Mouse (Mus musculus) monocyte, adult 5-6 weeks (primary cell): ENCODE data around the gene Magi2. TPM values are rescaled to one million over a fixed set of nuclear protein-coding genes. Genes with fewer than 3 reads are reported as not detected.

Experiments used
- ATAC-seq: fragments of 153-309, 156-312 bp; replicated peaks from 2 replicates; pipeline ENCODE4 v1.8.0; 2017; ENCODE audit warnings: mild to moderate bottlenecking; ENCODE audit not compliant: low TSS enrichment, insufficient number of reproducible peaks, severe bottlenecking, poor library complexity, low FRiP score
- total RNA-seq: library from RNA; stranded (forward); fragments of 200-1000, 200-491, 200-594 nt; gene quantifications from 3 replicates; pipeline ENCODE4 v1.2.3, GENCODE M21; 2017

Gene Magi2
- total RNA-seq, 1 experiment from 2014 or later: 1.5 TPM

DNA sequence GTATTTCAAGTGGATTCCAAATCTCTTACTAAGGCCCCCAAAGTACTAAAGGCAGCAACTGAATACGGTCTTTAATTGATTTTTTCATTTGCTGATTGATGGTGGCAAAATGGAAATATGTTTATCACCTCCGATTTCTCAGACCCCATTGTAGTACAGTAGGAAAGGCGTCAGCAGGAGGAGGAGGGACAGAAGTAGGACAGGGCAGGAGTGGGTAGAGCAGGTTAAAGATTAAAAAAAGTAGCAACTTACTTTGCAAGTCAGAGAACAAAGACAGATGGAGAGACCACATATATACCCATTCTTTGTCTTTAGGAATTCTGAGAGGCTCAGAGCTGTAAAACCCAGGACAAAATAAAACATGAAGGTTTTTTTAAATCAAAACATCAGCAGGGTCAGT lies 1356.8 kb downstream of the Magi2 start:
- ATAC-seq: no peak

DNA sequence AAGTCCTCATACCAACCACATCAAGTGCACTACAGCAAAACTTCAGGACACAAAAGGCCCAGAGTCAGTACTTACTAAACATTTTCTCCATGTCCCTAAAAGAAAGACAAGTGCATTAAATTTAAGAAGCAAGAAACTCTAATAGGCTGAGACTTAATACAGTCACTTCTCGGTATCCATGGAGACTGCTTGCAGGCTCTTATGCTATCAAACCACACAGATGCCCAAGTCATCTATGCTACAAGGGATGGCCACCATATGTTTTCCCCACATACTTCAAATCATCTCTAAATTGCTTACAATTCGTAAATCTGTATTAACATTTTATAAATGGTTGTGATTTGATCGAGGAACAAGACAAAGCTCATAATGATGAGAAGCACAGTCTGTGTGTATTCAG lies 1357.9 kb downstream of the Magi2 start:
- ATAC-seq: no peak

GRCm38 (mm10) chr5:20589731-20590130 lies 1362.9 kb downstream of the Magi2 start:
- no peak for ATAC-seq

DNA sequence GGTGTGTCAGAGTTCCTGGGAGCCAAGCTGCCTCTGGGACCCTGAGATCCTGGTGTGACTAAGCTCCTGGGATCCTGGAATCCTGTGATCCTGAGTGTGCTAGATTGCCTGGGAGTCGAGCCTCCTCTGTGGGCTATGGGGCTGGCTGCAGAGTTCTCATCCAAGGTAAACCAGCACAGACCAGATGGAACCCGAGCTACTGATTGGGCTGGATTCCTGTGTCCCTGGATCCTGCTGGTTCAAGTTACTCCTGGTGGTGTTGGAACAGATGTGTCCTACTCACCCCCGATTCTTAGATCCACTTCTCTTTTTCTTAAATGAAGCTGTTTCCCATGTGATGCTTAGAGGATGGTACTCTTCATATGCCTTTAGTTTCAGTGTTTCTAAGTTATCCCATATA lies 1371.4 kb downstream of the Magi2 start:
- no peak for ATAC-seq

DNA sequence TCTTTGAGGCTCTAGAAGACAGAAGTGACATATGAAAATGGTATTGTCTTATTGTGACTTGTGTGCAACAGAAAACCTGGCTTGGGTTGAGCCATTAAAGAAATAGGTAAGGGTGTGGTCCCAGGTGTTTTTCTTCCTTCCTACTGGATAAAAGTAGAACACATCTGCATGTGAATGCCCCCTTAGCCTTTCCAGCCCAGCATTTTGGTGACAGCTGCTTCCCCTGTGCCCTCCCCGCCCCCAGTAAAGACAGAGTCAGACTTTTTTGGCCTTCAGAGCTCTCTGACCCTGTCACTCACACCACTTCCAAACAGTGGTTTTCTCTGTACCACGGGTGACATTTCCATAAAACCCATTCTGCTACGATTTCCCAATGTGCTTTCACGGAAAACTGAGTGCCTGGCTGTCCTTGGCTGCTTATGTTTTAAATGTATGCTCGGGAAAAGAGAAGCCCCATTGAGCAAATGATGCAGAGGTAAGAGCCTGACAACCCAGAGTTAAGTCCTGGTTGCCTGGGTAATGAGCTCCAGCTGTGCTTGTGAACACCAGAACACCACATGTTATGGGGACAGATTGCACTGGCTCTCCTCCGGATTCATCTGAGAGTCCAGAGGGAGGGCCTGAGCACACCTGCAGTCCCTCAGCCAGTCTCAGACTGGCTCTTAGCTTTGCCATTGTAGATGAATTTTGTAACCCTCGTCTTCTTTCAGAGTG lies 1377.1 kb downstream of the Magi2 start:
- no peak for ATAC-seq

- no peak for ATAC-seq
These were observed 1379.7 kb downstream of the Magi2 start for GRCm38 (mm10) chr5:20606497-20606896.

- no peak for ATAC-seq
These were observed 1380.7 kb downstream of the Magi2 start for GRCm38 (mm10) chr5:20607503-20607902.

DNA sequence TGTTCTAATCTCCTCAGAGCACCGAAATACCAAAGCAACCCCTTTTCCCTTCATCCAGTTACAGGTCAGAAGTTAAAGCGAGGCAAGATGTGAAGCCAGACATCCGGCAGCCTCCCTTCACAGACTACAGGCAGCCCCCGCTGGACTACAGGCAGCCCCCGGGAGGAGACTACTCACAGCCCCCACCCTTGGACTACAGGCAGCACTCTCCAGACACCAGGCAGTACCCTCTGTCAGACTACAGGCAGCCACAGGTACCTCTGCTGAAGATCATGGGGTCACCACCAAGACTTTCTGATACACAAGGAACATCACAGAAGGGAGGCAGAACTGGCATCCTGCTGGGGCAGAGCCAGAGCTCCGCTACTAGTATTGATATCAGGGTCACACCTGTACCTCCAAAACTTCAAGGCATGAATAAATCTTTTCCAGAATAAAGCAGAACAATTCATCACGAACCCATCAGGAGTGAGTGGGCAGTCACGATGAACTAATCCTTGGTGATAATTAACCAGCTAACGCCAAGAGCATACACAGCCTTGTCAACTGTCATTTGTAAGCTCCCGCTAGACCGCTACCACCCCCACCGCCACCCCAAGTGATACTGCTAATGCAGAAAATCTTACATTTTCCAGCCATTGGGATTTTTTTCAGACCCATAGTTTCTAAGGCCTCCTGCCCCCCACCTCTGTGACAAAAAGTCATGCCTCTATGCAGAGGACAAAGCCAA lies 1382.5 kb downstream of the Magi2 start:
- ATAC-seq: no peak

DNA sequence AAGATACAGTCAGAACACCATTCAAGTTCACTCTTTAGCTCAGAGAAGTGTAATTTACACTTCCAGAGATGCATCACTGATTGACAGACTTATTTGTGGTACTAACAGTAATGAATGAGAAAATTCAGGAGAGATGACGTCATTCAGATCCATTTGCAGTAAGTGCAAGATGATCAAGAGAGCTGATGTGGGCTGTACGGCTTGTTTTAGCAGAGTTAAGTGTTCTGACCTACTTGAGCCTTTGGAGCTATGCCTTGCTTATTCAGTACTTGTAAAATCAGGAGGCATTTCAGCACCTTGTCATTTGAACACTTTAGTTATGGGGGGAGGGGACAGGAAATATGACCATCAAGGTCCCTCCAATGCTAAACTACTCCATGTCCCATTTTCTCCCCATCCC lies 1383.8 kb downstream of the Magi2 start:
- ATAC-seq: no peak

DNA sequence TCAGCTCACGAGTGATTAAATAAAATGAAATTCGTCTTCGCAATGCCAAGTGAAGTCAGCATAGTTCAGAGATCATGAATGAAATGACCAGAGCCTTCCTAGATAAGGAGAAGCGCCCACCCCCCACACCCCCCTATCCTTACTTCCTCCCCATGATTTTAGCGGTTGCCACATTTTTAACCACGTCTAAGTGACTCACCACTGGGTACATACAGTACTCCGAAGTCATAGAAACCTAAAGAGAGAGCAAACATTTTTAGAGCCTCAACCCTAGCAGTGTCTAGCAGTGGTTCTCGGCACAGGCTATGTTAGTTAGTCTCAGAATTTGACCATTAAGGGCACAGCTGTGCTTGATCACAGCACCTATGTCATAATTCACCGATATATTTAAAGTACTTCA lies 1385.8 kb downstream of the Magi2 start:
- ATAC-seq: no peak

- ATAC-seq: no peak
These were observed 1388.1 kb downstream of the Magi2 start for GRCm38 (mm10) chr5:20614891-20615290.

DNA sequence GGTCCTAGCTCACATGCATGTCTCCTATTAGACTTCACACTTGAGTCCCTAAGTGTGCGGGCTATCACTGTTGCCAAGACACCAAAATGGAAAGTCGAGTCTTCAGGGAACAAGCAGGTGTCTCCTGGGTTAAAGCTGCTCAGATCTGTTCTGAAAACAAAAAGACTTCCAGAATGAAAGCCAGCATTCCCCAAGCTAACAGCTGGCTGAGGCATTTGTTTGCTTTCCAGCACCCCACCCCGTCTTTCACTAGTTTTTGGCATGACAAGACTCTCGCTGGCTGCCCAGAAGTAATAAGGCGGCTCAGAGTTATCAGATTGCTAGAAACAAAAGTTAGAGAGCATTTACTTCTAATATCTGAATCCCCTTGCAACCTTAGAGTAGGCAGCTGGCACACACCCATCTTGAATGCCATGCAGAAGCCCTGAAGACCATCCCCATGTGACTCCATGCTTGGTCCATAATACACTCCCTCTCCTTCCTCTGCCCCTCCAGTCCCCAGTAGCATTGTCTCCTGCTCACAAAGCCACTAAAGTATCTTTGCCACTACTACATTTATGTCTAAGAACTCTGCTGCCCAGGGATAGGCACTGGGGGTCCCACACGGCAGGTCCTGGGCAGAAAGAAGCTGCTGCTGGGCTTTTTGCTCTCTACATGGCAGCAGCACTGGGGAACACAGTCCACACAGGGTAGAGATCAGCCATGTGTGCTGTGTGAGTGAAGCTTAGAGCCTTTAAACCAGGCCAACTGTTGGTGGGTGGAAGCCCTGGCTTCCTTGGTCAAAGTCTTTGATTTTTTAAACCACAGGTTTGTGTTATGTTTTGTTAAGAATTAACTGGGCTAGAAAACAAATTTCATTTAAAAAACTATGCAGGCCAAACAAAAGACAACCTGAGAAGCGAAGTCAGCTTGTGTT lies 1394.0 kb downstream of the Magi2 start:
- ATAC-seq: no peak

DNA sequence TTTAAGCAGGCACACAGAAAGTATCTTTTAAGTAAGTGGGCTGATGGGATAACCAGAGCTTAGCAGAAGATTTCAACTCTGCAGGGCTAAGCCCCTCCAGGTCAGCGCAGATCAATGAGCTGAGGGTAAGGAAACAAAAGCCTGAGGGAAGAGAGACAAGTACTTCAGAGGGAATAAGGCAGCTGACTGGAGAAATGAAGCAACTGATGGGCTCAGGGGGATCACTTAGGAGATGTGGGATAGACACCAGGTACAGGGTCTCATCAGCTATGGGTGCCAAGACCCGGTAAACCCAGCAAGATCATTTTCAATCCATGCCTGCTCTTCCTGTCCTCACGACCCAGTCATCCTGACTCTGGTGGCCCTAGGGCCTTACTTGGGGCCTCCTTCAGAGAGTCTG lies 1395.6 kb downstream of the Magi2 start:
- no peak for ATAC-seq

- no peak for ATAC-seq
These were observed 1396.2 kb downstream of the Magi2 start for GRCm38 (mm10) chr5:20622837-20623573.

GRCm38 (mm10) chr5:20625117-20625516 lies 1398.3 kb downstream of the Magi2 start:
- no peak for ATAC-seq

GRCm38 (mm10) chr5:20628954-20629601 lies 1402.2 kb downstream of the Magi2 start:
- no peak for ATAC-seq

DNA sequence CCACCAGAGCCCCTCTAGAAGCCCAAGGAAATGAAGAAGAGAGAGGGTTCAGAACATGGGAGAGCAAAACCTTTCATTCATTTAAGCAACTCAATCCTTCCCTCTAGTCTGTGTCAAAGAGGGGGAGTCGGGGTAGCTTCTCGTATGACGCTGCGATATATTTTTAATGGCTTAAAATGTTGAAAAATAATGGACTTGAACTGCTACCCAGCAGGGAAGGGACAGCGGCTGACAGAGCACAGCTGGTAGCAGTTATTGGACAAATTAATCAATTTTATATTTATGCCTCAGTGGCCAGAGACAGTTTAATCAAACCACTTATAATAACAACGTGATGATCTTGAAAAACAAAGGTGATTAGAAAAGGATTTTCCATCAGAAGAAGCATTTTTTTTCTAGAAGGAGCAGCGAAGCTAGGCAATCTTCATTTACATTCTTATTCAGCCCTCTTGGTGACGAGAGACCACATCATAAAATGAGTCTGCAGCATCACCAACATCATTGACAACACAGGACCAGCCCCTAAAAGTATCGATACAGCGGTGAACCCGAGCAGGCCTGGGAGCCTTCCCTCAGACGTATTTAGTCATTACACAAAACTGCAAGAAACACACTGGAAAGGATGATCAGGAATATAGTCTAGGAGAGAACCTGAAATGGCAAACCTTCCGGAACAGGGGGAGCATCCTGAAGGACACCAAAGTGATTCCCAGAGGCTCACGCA lies 1407.4 kb downstream of the Magi2 start:
- ATAC-seq: no peak

DNA sequence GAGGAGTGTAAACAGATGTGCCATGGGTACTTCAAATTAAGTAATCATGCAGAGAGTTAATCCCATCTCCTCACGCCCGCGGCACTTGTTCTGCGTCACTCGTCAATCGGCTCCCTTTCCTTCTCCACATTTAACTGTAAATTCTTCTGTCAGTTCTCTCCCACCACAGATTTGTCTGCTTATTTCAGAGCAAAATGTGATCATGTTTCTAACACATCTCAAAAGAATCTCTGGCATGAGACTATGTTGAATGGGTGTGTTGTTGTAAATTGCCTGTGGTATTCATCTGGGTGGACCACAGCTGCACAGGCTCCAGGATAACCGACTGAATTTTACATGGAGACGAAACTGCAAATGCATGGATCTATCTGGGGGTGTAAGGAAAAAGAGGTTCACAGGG lies 1408.0 kb downstream of the Magi2 start:
- no peak for ATAC-seq
